Mouse (Mus musculus) heart, adult 8-10 months (tissue): ENCODE results near the gene Cdt1. TPM values are rescaled to one million over a fixed set of nuclear protein-coding genes. Genes with fewer than 3 reads are reported as not detected.

Experiments
- DNase-seq: peaks from one replicate; pipeline ENCODE4 v3.0.0; 2022; ENCODE audit warnings: low spot score
- total RNA-seq, 4 experiments: library from RNA; stranded (reverse); gene quantifications; 2 replicates each; pipeline ENCODE4 v1.2.4; 2022

Gene Cdt1
- total RNA-seq, 4 experiments from 2014 or later: 1.9 to 2.4 (median 2.2) TPM

GRCm38 (mm10) chr8:122573577-122573976, 5.8 kb downstream of the Cdt1 start:
- DNase-seq: no peak

GRCm38 (mm10) chr8:122574264-122574663, 6.4 kb downstream of the Cdt1 start:
- DNase-seq: no peak

- DNase-seq: no peak
These were observed 6.9 kb downstream of the Cdt1 start for GRCm38 (mm10) chr8:122574667-122575251.

- DNase-seq: no peak
These were observed 7.5 kb downstream of the Cdt1 start for GRCm38 (mm10) chr8:122575286-122575685.

- DNase-seq: no peak
These were observed 8.2 kb downstream of the Cdt1 start for GRCm38 (mm10) chr8:122575735-122576647.

- DNase-seq: peak; percentile 93
These were observed 8.8 kb downstream of the Cdt1 start, which contains the start of gene Aprt for GRCm38 (mm10) chr8:122576648-122577022. Aprt (minus strand) TSS chr8:122576909.

GRCm38 (mm10) chr8:122577116-122577515, 9.3 kb downstream of the Cdt1 start:
- no peak for DNase-seq

GRCm38 (mm10) chr8:122579196-122579595, 11.4 kb downstream of the Cdt1 start:
- DNase-seq: no peak

- DNase-seq: no peak
These were observed 13.1 kb downstream of the Cdt1 start for GRCm38 (mm10) chr8:122580926-122581325.

GRCm38 (mm10) chr8:122584981-122585380, 17.2 kb downstream of the Cdt1 start:
- no peak for DNase-seq

- no peak for DNase-seq
These were observed 17.6 kb downstream of the Cdt1 start for GRCm38 (mm10) chr8:122585411-122585891.

- DNase-seq: no peak
These were observed 18.4 kb downstream of the Cdt1 start for GRCm38 (mm10) chr8:122586171-122586570.

GRCm38 (mm10) chr8:122586749-122587148, 18.9 kb downstream of the Cdt1 start:
- DNase-seq: no peak

GRCm38 (mm10) chr8:122593240-122593639, 25.4 kb downstream of the Cdt1 start:
- no peak for DNase-seq

GRCm38 (mm10) chr8:122593783-122594507, 26.1 kb downstream of the Cdt1 start:
- DNase-seq: no peak

- DNase-seq: no peak
These were observed 28.2 kb downstream of the Cdt1 start for GRCm38 (mm10) chr8:122596031-122596430.

GRCm38 (mm10) chr8:122600666-122601065, 32.9 kb downstream of the Cdt1 start:
- DNase-seq: no peak

GRCm38 (mm10) chr8:122604640-122605039, 36.8 kb downstream of the Cdt1 start:
- DNase-seq: no peak

GRCm38 (mm10) chr8:122605367-122605766, 37.6 kb downstream of the Cdt1 start:
- DNase-seq: no peak

GRCm38 (mm10) chr8:122606810-122607209, 39.0 kb downstream of the Cdt1 start:
- DNase-seq: no peak

- no peak for DNase-seq
These were observed 42.4 kb downstream of the Cdt1 start for GRCm38 (mm10) chr8:122610209-122610608.

- DNase-seq: no peak
These were observed 42.9 kb downstream of the Cdt1 start for GRCm38 (mm10) chr8:122610612-122611277.
